Mouse (Mus musculus) embryonic facial prominence, embryonic 13.5 days (tissue): ENCODE data around the gene Hpse. TPM values are rescaled to one million over a fixed set of nuclear protein-coding genes. Genes with fewer than 3 reads are reported as not detected.

ENCODE experiments used
- ATAC-seq: fragments of 200-750 bp; cut with Nextera tagmentation; 2 replicates; pipeline ENCODE4 v1.8.0; 2017; ENCODE audit warnings: low read depth; ENCODE audit not compliant: insufficient number of reproducible peaks, insufficient read depth, low FRiP score, low TSS enrichment
- H3K27ac ChIP-seq: fragments of 300-500 bp; sonication (generic); 2 replicates; pipeline ENCODE4 v1.5.1; 2015; ENCODE audit warnings: moderate library complexity, mild to moderate bottlenecking, inconsistent platforms
- H3K27me3 ChIP-seq: fragments of 300-500 bp; sonication (generic); 2 replicates; pipeline ENCODE4 v1.6.1; 2015; ENCODE audit warnings: mild to moderate bottlenecking, inconsistent platforms
- H3K36me3 ChIP-seq: fragments of 300-500 bp; sonication (generic); 2 replicates; pipeline ENCODE4 v1.6.1; 2015; ENCODE audit warnings: mild to moderate bottlenecking, inconsistent platforms
- H3K4me1 ChIP-seq: fragments of 300-500 bp; sonication (generic); 2 replicates; pipeline ENCODE4 v1.6.1; 2015; ENCODE audit warnings: inconsistent platforms
- H3K4me2 ChIP-seq: fragments of 300-500 bp; sonication (generic); 2 replicates; pipeline ENCODE4 v1.6.1; 2015; ENCODE audit warnings: moderate library complexity, mild to moderate bottlenecking, inconsistent platforms
- H3K4me3 ChIP-seq: fragments of 300-500 bp; sonication (generic); 2 replicates; pipeline ENCODE4 v1.5.1; 2015; ENCODE audit warnings: mild to moderate bottlenecking, inconsistent platforms
- H3K9ac ChIP-seq: fragments of 300-500 bp; sonication (generic); 2 replicates; pipeline ENCODE4 v1.6.1; 2015; ENCODE audit warnings: mild to moderate bottlenecking, inconsistent platforms
- H3K9me3 ChIP-seq: fragments of 300-500 bp; sonication (generic); 2 replicates; pipeline ENCODE4 v1.6.1; 2016; ENCODE audit warnings: inconsistent platforms
- WGBS: fragments of 180-500 bp; shearing (Covaris S2); methylation state at CpG from one replicate; pipeline ENCODE4 v1.1.7; 2015; ENCODE audit warnings: mixed read lengths; 5-methylcytosine and 5-hydroxymethylcytosine counted together
- polyA plus RNA-seq: library from polyadenylated mRNA; unstranded; fragments of >200 nt; fragmentation: Nextera tagmentation; extraction: Ambion mirVana; gene quantifications from 2 replicates; pipeline ENCODE4 v1.2.1, GENCODE M21; 2015

The Hpse gene
- polyA plus RNA-seq, 1 experiment from 2014 or later, result 4.7 TPM

- WGBS, result 82% methylated on average over 6 of the region's 6 CpGs
- no peaks in the 10 kb centered on the region for H3K27me3 ChIP-seq
- H3K36me3 ChIP-seq, result peaks cover 87% of the 10 kb centered on the region
- no peaks in the 10 kb centered on the region for H3K4me1 ChIP-seq
- ATAC-seq, result no peak
- no peak overlapping the region for H3K4me2 ChIP-seq
- no peaks in the 10 kb centered on the region for H3K9me3 ChIP-seq
- no peak overlapping the region for H3K27ac ChIP-seq
- no peak overlapping the region for H3K4me3 ChIP-seq
- no peak overlapping the region for H3K9ac ChIP-seq
Observed at GRCm38 (mm10) chr5:100658460-100658859, 61.1 kb downstream of the Hpse start.

GRCm38 (mm10) chr5:100656352-100656751 lies 63.2 kb downstream of the Hpse start:
- H3K4me2 ChIP-seq, result no peak overlapping the region
- no peak overlapping the region for H3K9ac ChIP-seq
- no peak overlapping the region for H3K4me3 ChIP-seq
- peaks cover 73% of the 10 kb centered on the region for H3K36me3 ChIP-seq
- WGBS, result 84% methylated on average over 6 of the region's 6 CpGs
- no peak for ATAC-seq
- H3K4me1 ChIP-seq, result no peaks in the 10 kb centered on the region
- no peak overlapping the region for H3K27ac ChIP-seq
- H3K9me3 ChIP-seq, result no peaks in the 10 kb centered on the region
- no peaks in the 10 kb centered on the region for H3K27me3 ChIP-seq

GRCm38 (mm10) chr5:100652327-100652726 lies 67.2 kb downstream of the Hpse start:
- peaks cover 38% of the 10 kb centered on the region for H3K36me3 ChIP-seq
- H3K27me3 ChIP-seq, result no peaks in the 10 kb centered on the region
- WGBS, result 83% methylated on average over 9 of the region's 9 CpGs
- H3K4me2 ChIP-seq, result no peak overlapping the region
- no peak overlapping the region for H3K9ac ChIP-seq
- ATAC-seq, result no peak
- no peak overlapping the region for H3K4me3 ChIP-seq
- no peaks in the 10 kb centered on the region for H3K4me1 ChIP-seq
- H3K27ac ChIP-seq, result no peak overlapping the region
- no peaks in the 10 kb centered on the region for H3K9me3 ChIP-seq

GRCm38 (mm10) chr5:100651486-100651885 lies 68.0 kb downstream of the Hpse start:
- H3K4me3 ChIP-seq, result no peak overlapping the region
- no peaks in the 10 kb centered on the region for H3K9me3 ChIP-seq
- ATAC-seq, result no peak
- no peaks in the 10 kb centered on the region for H3K27me3 ChIP-seq
- H3K36me3 ChIP-seq, result peaks cover 32% of the 10 kb centered on the region
- WGBS, result 61% methylated on average over 10 of the region's 10 CpGs
- H3K4me2 ChIP-seq, result no peak overlapping the region
- H3K27ac ChIP-seq, result no peak overlapping the region
- no peak overlapping the region for H3K9ac ChIP-seq
- H3K4me1 ChIP-seq, result no peaks in the 10 kb centered on the region

- peaks cover 26% of the 10 kb centered on the region for H3K36me3 ChIP-seq
- H3K4me1 ChIP-seq, result no peaks in the 10 kb centered on the region
- ATAC-seq, result no peak
- no peak overlapping the region for H3K4me3 ChIP-seq
- H3K4me2 ChIP-seq, result no peak overlapping the region
- H3K9me3 ChIP-seq, result no peaks in the 10 kb centered on the region
- no peak overlapping the region for H3K9ac ChIP-seq
- no peaks in the 10 kb centered on the region for H3K27me3 ChIP-seq
- H3K27ac ChIP-seq, result no peak overlapping the region
- 84% methylated on average over 7 of the region's 7 CpGs for WGBS
Observed at GRCm38 (mm10) chr5:100650969-100651368, 68.5 kb downstream of the Hpse start.

- Histone ChIP-seq H3K9me3 (no peaks in the 10 kb centered on the region), H3K27ac (no peak overlapping the region), H3K4me2 (no peak overlapping the region), H3K36me3 (peaks cover 2% of the 10 kb centered on the region; the same call in 1 of the 2 replicates), H3K4me1 (no peaks in the 10 kb centered on the region), H3K4me3 (no peak overlapping the region), H3K9ac (no peak overlapping the region), H3K27me3 (no peaks in the 10 kb centered on the region)
- no peak for ATAC-seq
- WGBS, result 46% methylated on average over 6 of the region's 6 CpGs
Observed at GRCm38 (mm10) chr5:100648546-100648945, 71.0 kb downstream of the Hpse start.

- 66% methylated on average over 10 of the region's 10 CpGs for WGBS
- H3K9ac ChIP-seq, result no peak overlapping the region
- H3K4me1 ChIP-seq, result no peaks in the 10 kb centered on the region
- no peaks in the 10 kb centered on the region for H3K9me3 ChIP-seq
- H3K27ac ChIP-seq, result no peak overlapping the region
- ATAC-seq, result no peak
- H3K36me3 ChIP-seq, result no peaks in the 10 kb centered on the region
- H3K4me2 ChIP-seq, result no peak overlapping the region
- no peaks in the 10 kb centered on the region for H3K27me3 ChIP-seq
- H3K4me3 ChIP-seq, result no peak overlapping the region
Observed at GRCm38 (mm10) chr5:100648046-100648445, 71.5 kb downstream of the Hpse start.

GRCm38 (mm10) chr5:100646558-100646957 lies 73.0 kb downstream of the Hpse start:
- Histone ChIP-seq H3K9me3 (no peaks in the 10 kb centered on the region), H3K27ac (no peak overlapping the region), H3K4me1 (no peaks in the 10 kb centered on the region), H3K9ac (no peak overlapping the region), H3K27me3 (no peaks in the 10 kb centered on the region; the same call in 1 of the 2 replicates), H3K36me3 (no peaks in the 10 kb centered on the region), H3K4me3 (no peak overlapping the region), H3K4me2 (no peak overlapping the region)
- 85% methylated on average over 4 of the region's 4 CpGs for WGBS
- no peak for ATAC-seq

GRCm38 (mm10) chr5:100643991-100644535 lies 75.5 kb downstream of the Hpse start:
- Histone ChIP-seq H3K4me1 (no peaks in the 10 kb centered on the region), H3K9ac (no peak overlapping the region), H3K36me3 (no peaks in the 10 kb centered on the region), H3K27ac (no peak overlapping the region), H3K4me2 (no peak overlapping the region), H3K4me3 (no peak overlapping the region), H3K9me3 (no peaks in the 10 kb centered on the region), H3K27me3 (no peaks in the 10 kb centered on the region; the same call in 1 of the 2 replicates)
- 72% methylated on average over 7 of the region's 7 CpGs for WGBS
- ATAC-seq, result no peak

GRCm38 (mm10) chr5:100643253-100643990 lies 76.1 kb downstream of the Hpse start:
- H3K9me3 ChIP-seq, result no peaks in the 10 kb centered on the region

GRCm38 (mm10) chr5:100642316-100642715 lies 77.2 kb downstream of the Hpse start:
- no peak overlapping the region for H3K27ac ChIP-seq
- H3K27me3 ChIP-seq, result no peaks in the 10 kb centered on the region; the same call in 1 of the 2 replicates
- WGBS, result 82% methylated on average over 5 of the region's 5 CpGs
- H3K4me3 ChIP-seq, result no peak overlapping the region
- H3K9me3 ChIP-seq, result no peaks in the 10 kb centered on the region
- H3K4me1 ChIP-seq, result no peaks in the 10 kb centered on the region
- H3K9ac ChIP-seq, result no peak overlapping the region
- H3K36me3 ChIP-seq, result no peaks in the 10 kb centered on the region
- ATAC-seq, result no peak
- no peak overlapping the region for H3K4me2 ChIP-seq

More at GRCm38 (mm10) chr5:100643253-100643990, 76.1 kb downstream of the Hpse start:
- Histone ChIP-seq H3K27me3 (no peaks in the 10 kb centered on the region; the same call in 1 of the 2 replicates), H3K4me1 (no peaks in the 10 kb centered on the region), H3K4me3 (no peak overlapping the region), H3K4me2 (no peak overlapping the region), H3K27ac (no peak overlapping the region), H3K9ac (no peak overlapping the region), H3K36me3 (no peaks in the 10 kb centered on the region)
- 78% methylated on average over 12 of the region's 12 CpGs for WGBS
- no peak for ATAC-seq

GRCm38 (mm10) chr5:100638483-100638882 lies 81.0 kb downstream of the Hpse start:
- Histone ChIP-seq H3K4me1 (no peaks in the 10 kb centered on the region), H3K4me2 (no peak overlapping the region), H3K27ac (no peak overlapping the region), H3K9ac (no peak overlapping the region), H3K4me3 (no peak overlapping the region), H3K27me3 (no peaks in the 10 kb centered on the region; the same call in 1 of the 2 replicates), H3K9me3 (no peaks in the 10 kb centered on the region), H3K36me3 (no peaks in the 10 kb centered on the region)
- no peak for ATAC-seq
- 86% methylated on average over 8 of the region's 8 CpGs for WGBS
